In genomic region chr2:28244667-28245395, GRCm38 (mm10) we compare ENCODE assay signal across 9 mouse cellular contexts. TPM values are rescaled to one million over a fixed set of nuclear protein-coding genes. Genes with fewer than 3 reads are reported as not detected.
DNase-seq lines count a peak whose midpoint lies in the region; ATAC-seq and TF ChIP-seq lines count a peak whose summit lies in the region.
"Had no signal": no experiment of that assay in that cellular context is flagged by ENCODE, and none has a peak within 500 bp of the region (broad histone marks: within the 10 kb centered on the region; RNA-seq: fewer than 3 reads in every experiment).

No protein-coding gene starts in this region.

- H3K36me3 ChIP-seq in heart, adult 2 months (ENCODE audit: control insufficient read depth, insufficient read depth, low read length) = no peaks in the 10 kb centered on the region
- no peaks in the 10 kb centered on the region for H3K36me3 ChIP-seq in heart, embryonic 12.5 days

- H3K27me3 ChIP-seq in heart, adult 2 months (ENCODE audit: control insufficient read depth, insufficient read depth, low read length) = no peaks in the 10 kb centered on the region
- peaks cover 19% of the 10 kb centered on the region for H3K27me3 ChIP-seq in heart, embryonic 12.5 days (replicated peaks)

- H3K79me2 ChIP-seq in heart, adult 2 months (replicated peaks; ENCODE audit: control insufficient read depth, insufficient read depth, low read length) = no peaks in the 10 kb centered on the region

- H3K9me3 ChIP-seq in heart, embryonic 12.5 days (replicated peaks) = no peaks in the 10 kb centered on the region

- no peak for ATAC-seq in heart, embryonic 12.5 days (ENCODE audit: insufficient number of reproducible peaks, low FRiP score)
- ATAC-seq: intestine, embryonic 16.5 days had no signal

- no peak for TF ChIP-seq CTCF in embryonic fibroblast, embryonic 13.5 days (IDR thresholded peaks at IDR 0.05; ENCODE audit: borderline replicate concordance, insufficient read depth, low read length)
- TF ChIP-seq CTCF in heart, adult 2 months (IDR thresholded peaks at IDR 0.05) = no peak

- H3K4me2 ChIP-seq in heart, embryonic 12.5 days = no peak overlapping the region

- no peak for TF ChIP-seq POLR2A in embryonic fibroblast, embryonic 13.5 days (IDR thresholded peaks at IDR 0.05; ENCODE audit: low read depth, low read length)
- TF ChIP-seq POLR2A in heart, adult 2 months (IDR thresholded peaks at IDR 0.05; ENCODE audit: insufficient read depth, low read depth, low read length) = no peak

- H3K4me1 ChIP-seq in embryonic fibroblast, embryonic 13.5 days (ENCODE audit: control insufficient read depth, insufficient read depth, low read length) = no peaks in the 10 kb centered on the region
- no peaks in the 10 kb centered on the region for H3K4me1 ChIP-seq in heart, adult 2 months (ENCODE audit: control insufficient read depth, insufficient read depth, low read length)
- H3K4me1 ChIP-seq in heart, embryonic 12.5 days (replicated peaks) = no peaks in the 10 kb centered on the region

- TF ChIP-seq EP300 in heart, adult 2 months (IDR thresholded peaks at IDR 0.05; ENCODE audit: insufficient read depth, low read depth, low read length) = no peak

- no peak overlapping the region for H3K4me3 ChIP-seq in embryonic fibroblast, embryonic 13.5 days (ENCODE audit: insufficient read depth, low read length)
- H3K4me3 ChIP-seq in heart, adult 2 months = no peak overlapping the region
- no peak overlapping the region for H3K4me3 ChIP-seq in heart, embryonic 12.5 days

- H3K9ac ChIP-seq in heart, adult 2 months (ENCODE audit: low read depth, low read length) = no peak overlapping the region
- no peak overlapping the region for H3K9ac ChIP-seq in heart, embryonic 12.5 days

- WGBS in heart, adult 2 months = 50% methylated on average over 8 of the region's 8 CpGs
- WGBS in heart, embryonic 12.5 days = 59% methylated on average over 8 of the region's 8 CpGs

- intact Hi-C loops in heart, adult 2 months (cut with DNase I) = no loop called here

- peak overlapping the region; percentile 43; the same call in 1 of the 2 replicates for H3K27ac ChIP-seq in embryonic fibroblast, embryonic 13.5 days (ENCODE audit: insufficient read depth, low read length)
- H3K27ac ChIP-seq in heart, adult 2 months = no peak overlapping the region
- no peak overlapping the region for H3K27ac ChIP-seq in heart, embryonic 12.5 days (ENCODE audit: poor library complexity, severe bottlenecking)

- DNase-seq in frontal cortex, adult 2 months (ENCODE audit: extremely low spot score in 1 of 2, low spot score in 1 of 2) = peak; percentile 78 to 86
- DNase-seq in frontal cortex, postnatal 10 days (ENCODE audit: low spot score in 2 of 2) = no peak
- DNase-seq in right cerebral cortex, adult 2 months (ENCODE audit: low spot score in 2 of 2) = peak; percentile 81 to 82
- DNase-seq in right cerebral cortex, postnatal 4 days = no peak
- no peak for DNase-seq in heart, adult 2 months
- DNase-seq in spleen, postnatal 36 days (ENCODE audit: low spot score in 2 of 2) = no peak

RNA-seq across cellular contexts. Expression of gene Olfm1, which starts 52.0 kb away (rescaled TPM):
- 1,241 and 1,286 TPM in 2 replicates for polyA plus RNA-seq in frontal cortex, adult 2 months (2012; rRNA removed)
- 16.6 and 19.6 TPM in 2 replicates for polyA plus RNA-seq in embryonic fibroblast, embryonic 13.5 days (2011; ENCODE audit: insufficient read length, low read depth, missing spikeins)
- total RNA-seq in heart, adult 2 months (2021) = 1 to 10 TPM; 9.1 TPM
- 17.6 and 19.8 TPM in 2 replicates for polyA plus RNA-seq in heart, adult 2 months (2012; rRNA removed)
- 6.1 and 6.2 TPM in 2 replicates for polyA plus RNA-seq in heart, embryonic 12.5 days (2016; fragmentation: Nextera tagmentation; extraction: Ambion mirVana)

Comparison
In these comparisons a context has a peak if more than half of its experiments do, and no peak if none do; other contexts are left out.
1. DNase-seq: peak in frontal cortex, adult 2 months (2 of 2) and right cerebral cortex, adult 2 months (2 of 2); none in frontal cortex, postnatal 10 days (0 of 2), right cerebral cortex, postnatal 4 days (single experiment), heart, adult 2 months (0 of 2) and spleen, postnatal 36 days (0 of 2).
2. RNA of gene Olfm1, which starts 52.0 kb away (polyA plus RNA-seq): 1,241 to 1,286 TPM in frontal cortex, adult 2 months; 16.6 to 19.6 TPM in embryonic fibroblast, embryonic 13.5 days, 17.6 to 19.8 TPM in heart, adult 2 months and 6.1 to 6.2 TPM in heart, embryonic 12.5 days; every median in the first group is over 10 times any median in the second.